Mouse (Mus musculus) neural tube, embryonic 15.5 days (tissue): ENCODE measurements around the gene Plagl1. TPM values are rescaled to one million over a fixed set of nuclear protein-coding genes. Genes with fewer than 3 reads are reported as not detected.

ENCODE experiments used
- ATAC-seq: fragments of 200-750 bp; cut with Nextera tagmentation; 2 replicates; pipeline ENCODE4 v1.8.0; 2017; ENCODE audit warnings: mild to moderate bottlenecking, moderate TSS enrichment, moderate library complexity; ENCODE audit not compliant: low FRiP score
- H3K27ac ChIP-seq: fragments of 300-500 bp; sonication (generic); replicated peaks from 2 replicates; pipeline ENCODE4 v1.5.1; 2015; ENCODE audit warnings: mild to moderate bottlenecking, inconsistent platforms
- H3K27me3 ChIP-seq: fragments of 300-500 bp; sonication (generic); replicated peaks from 2 replicates; pipeline ENCODE4 v1.6.1; 2015; ENCODE audit warnings: inconsistent platforms
- H3K36me3 ChIP-seq: fragments of 300-500 bp; sonication (generic); 2 replicates; pipeline ENCODE4 v1.6.1; 2015; ENCODE audit warnings: inconsistent platforms
- H3K4me1 ChIP-seq: fragments of 300-500 bp; sonication (generic); 2 replicates; pipeline ENCODE4 v1.6.1; 2015; ENCODE audit warnings: inconsistent platforms
- H3K4me2 ChIP-seq: fragments of 300-500 bp; sonication (generic); 2 replicates; pipeline ENCODE4 v1.6.1; 2015; ENCODE audit warnings: inconsistent platforms, mild to moderate bottlenecking, moderate library complexity
- H3K4me3 ChIP-seq: fragments of 300-500 bp; sonication (generic); replicated peaks from 2 replicates; pipeline ENCODE4 v1.5.1; 2015; ENCODE audit warnings: mild to moderate bottlenecking, inconsistent platforms
- H3K9ac ChIP-seq: fragments of 300-500 bp; sonication (generic); replicated peaks from 2 replicates; pipeline ENCODE4 v1.6.1; 2015; ENCODE audit warnings: mild to moderate bottlenecking, inconsistent platforms
- H3K9me3 ChIP-seq: fragments of 300-500 bp; sonication (generic); replicated peaks from 2 replicates; pipeline ENCODE4 v1.6.1; 2016; ENCODE audit warnings: inconsistent platforms
- WGBS: fragments of 180-500 bp; shearing (Covaris S2); methylation state at CpG from one replicate; pipeline ENCODE4 v1.1.7; 2015; ENCODE audit warnings: mixed read lengths; 5-methylcytosine and 5-hydroxymethylcytosine counted together
- polyA plus RNA-seq: library from polyadenylated mRNA; unstranded; fragments of >200 nt; fragmentation: Nextera tagmentation; extraction: Ambion mirVana; gene quantifications from 2 replicates; pipeline ENCODE4 v1.2.1, GENCODE M21; 2015

Gene Plagl1
- polyA plus RNA-seq, 1 experiment from 2014 or later: 26.2 TPM

GRCm38 (mm10) chr10:13150435-13150834 is 90.1 kb downstream of the Plagl1 start:
- Histone ChIP-seq H3K9ac (no peak overlapping the region), H3K4me1 (no peaks in the 10 kb centered on the region), H3K4me3 (no peak overlapping the region), H3K4me2 (no peak overlapping the region), H3K27ac (no peak overlapping the region), H3K9me3 (no peaks in the 10 kb centered on the region), H3K27me3 (no peaks in the 10 kb centered on the region), H3K36me3 (no peaks in the 10 kb centered on the region)
- 70% methylated on average over 3 of the region's 3 CpGs for WGBS
- ATAC-seq: no peak

- Histone ChIP-seq H3K36me3 (no peaks in the 10 kb centered on the region), H3K4me1 (no peaks in the 10 kb centered on the region), H3K27ac (no peak overlapping the region), H3K4me3 (no peak overlapping the region), H3K4me2 (no peak overlapping the region), H3K9me3 (no peaks in the 10 kb centered on the region), H3K27me3 (no peaks in the 10 kb centered on the region), H3K9ac (no peak overlapping the region)
- no peak for ATAC-seq
- WGBS: 81% methylated on average over 5 of the region's 5 CpGs
These were observed 91.0 kb downstream of the Plagl1 start for GRCm38 (mm10) chr10:13151353-13151752.

- H3K9me3 ChIP-seq: no peaks in the 10 kb centered on the region
- no peak overlapping the region for H3K4me3 ChIP-seq
- ATAC-seq: no peak
These were observed 92.6 kb downstream of the Plagl1 start for GRCm38 (mm10) chr10:13152811-13153364.

GRCm38 (mm10) chr10:13155377-13155776 is 95.1 kb downstream of the Plagl1 start:
- ATAC-seq: no peak
- Histone ChIP-seq H3K4me3 (no peak overlapping the region), H3K9ac (no peak overlapping the region), H3K27me3 (no peaks in the 10 kb centered on the region), H3K27ac (no peak overlapping the region), H3K4me1 (no peaks in the 10 kb centered on the region), H3K36me3 (no peaks in the 10 kb centered on the region), H3K9me3 (no peaks in the 10 kb centered on the region), H3K4me2 (no peak overlapping the region)
- 79% methylated on average over 5 of the region's 5 CpGs for WGBS

More at GRCm38 (mm10) chr10:13152811-13153364, 92.6 kb downstream of the Plagl1 start:
- Histone ChIP-seq H3K27ac (no peak overlapping the region), H3K4me2 (no peak overlapping the region), H3K4me1 (no peaks in the 10 kb centered on the region), H3K27me3 (no peaks in the 10 kb centered on the region), H3K9ac (no peak overlapping the region), H3K36me3 (no peaks in the 10 kb centered on the region)
- WGBS: 81% methylated on average over 4 of the region's 4 CpGs

- H3K9ac ChIP-seq: no peak overlapping the region
- 93% methylated on average over 4 of the region's 4 CpGs for WGBS
- no peaks in the 10 kb centered on the region for H3K4me1 ChIP-seq
- ATAC-seq: no peak
- H3K4me3 ChIP-seq: no peak overlapping the region
- H3K4me2 ChIP-seq: no peak overlapping the region
- H3K36me3 ChIP-seq: no peaks in the 10 kb centered on the region
- no peaks in the 10 kb centered on the region for H3K9me3 ChIP-seq
- H3K27me3 ChIP-seq: no peaks in the 10 kb centered on the region
- no peak overlapping the region for H3K27ac ChIP-seq
These were observed 100.6 kb downstream of the Plagl1 start for GRCm38 (mm10) chr10:13160913-13161312.

GRCm38 (mm10) chr10:13162031-13162430 is 101.7 kb downstream of the Plagl1 start:
- ATAC-seq: no peak
- H3K4me1 ChIP-seq: no peaks in the 10 kb centered on the region
- H3K4me3 ChIP-seq: no peak overlapping the region
- no peak overlapping the region for H3K9ac ChIP-seq
- 83% methylated on average over 4 of the region's 4 CpGs for WGBS
- H3K27ac ChIP-seq: no peak overlapping the region
- no peaks in the 10 kb centered on the region for H3K9me3 ChIP-seq
- no peaks in the 10 kb centered on the region for H3K27me3 ChIP-seq
- no peaks in the 10 kb centered on the region for H3K36me3 ChIP-seq
- no peak overlapping the region for H3K4me2 ChIP-seq

GRCm38 (mm10) chr10:13168461-13168860 is 108.2 kb downstream of the Plagl1 start:
- Histone ChIP-seq H3K36me3 (no peaks in the 10 kb centered on the region), H3K9me3 (no peaks in the 10 kb centered on the region), H3K4me1 (peaks cover 3% of the 10 kb centered on the region; the same call in 1 of the 2 replicates), H3K4me3 (no peak overlapping the region), H3K27me3 (no peaks in the 10 kb centered on the region), H3K9ac (no peak overlapping the region), H3K27ac (no peak overlapping the region), H3K4me2 (no peak overlapping the region)
- 92% methylated on average over 5 of the region's 5 CpGs for WGBS
- no peak for ATAC-seq

- 44% methylated on average over 12 of the region's 12 CpGs for WGBS
- H3K9me3 ChIP-seq: no peaks in the 10 kb centered on the region
- no peaks in the 10 kb centered on the region for H3K36me3 ChIP-seq
These were observed 110.6 kb downstream of the Plagl1 start for GRCm38 (mm10) chr10:13170739-13171448.

GRCm38 (mm10) chr10:13171461-13171860 is 111.2 kb downstream of the Plagl1 start:
- Histone ChIP-seq H3K4me1 (peaks cover 3% of the 10 kb centered on the region; the same call in 1 of the 2 replicates), H3K4me2 (no peak overlapping the region), H3K9me3 (no peaks in the 10 kb centered on the region), H3K4me3 (no peak overlapping the region), H3K9ac (no peak overlapping the region), H3K36me3 (no peaks in the 10 kb centered on the region), H3K27ac (no peak overlapping the region; the same call in 1 of the 2 replicates), H3K27me3 (no peaks in the 10 kb centered on the region)
- WGBS: 64% methylated on average over 2 of the region's 2 CpGs
- ATAC-seq: peak; percentile 32

More at GRCm38 (mm10) chr10:13170739-13171448, 110.6 kb downstream of the Plagl1 start:
- no peak overlapping the region for H3K4me3 ChIP-seq
- peak; percentile 79 for ATAC-seq
- H3K27ac ChIP-seq: no peak overlapping the region; the same call in 1 of the 2 replicates
- H3K4me2 ChIP-seq: no peak overlapping the region
- no peaks in the 10 kb centered on the region for H3K27me3 ChIP-seq
- H3K4me1 ChIP-seq: peaks cover 3% of the 10 kb centered on the region; the same call in 1 of the 2 replicates
- H3K9ac ChIP-seq: no peak overlapping the region

- WGBS: 54% methylated on average over 10 of the region's 10 CpGs
- Histone ChIP-seq H3K9ac (no peak overlapping the region), H3K4me3 (no peak overlapping the region), H3K36me3 (peaks cover 11% of the 10 kb centered on the region), H3K4me2 (no peak overlapping the region), H3K9me3 (no peaks in the 10 kb centered on the region), H3K4me1 (peaks cover 3% of the 10 kb centered on the region; the same call in 1 of the 2 replicates), H3K27me3 (no peaks in the 10 kb centered on the region), H3K27ac (no peak overlapping the region)
- ATAC-seq: no peak
These were observed 112.5 kb downstream of the Plagl1 start for GRCm38 (mm10) chr10:13172798-13173221.

GRCm38 (mm10) chr10:13175866-13176265 is 115.6 kb downstream of the Plagl1 start:
- Histone ChIP-seq H3K27me3 (no peaks in the 10 kb centered on the region), H3K27ac (no peak overlapping the region), H3K9ac (no peak overlapping the region), H3K9me3 (no peaks in the 10 kb centered on the region), H3K4me1 (peaks cover 3% of the 10 kb centered on the region; the same call in 1 of the 2 replicates), H3K4me3 (no peak overlapping the region), H3K4me2 (no peak overlapping the region), H3K36me3 (peaks cover 39% of the 10 kb centered on the region)
- 90% methylated on average over 7 of the region's 7 CpGs for WGBS
- no peak for ATAC-seq

- Histone ChIP-seq H3K9me3 (no peaks in the 10 kb centered on the region), H3K4me2 (no peak within 1 kb of the TSS), H3K4me1 (no peaks in the 10 kb centered on the region), H3K27me3 (no peaks in the 10 kb centered on the region), H3K36me3 (peaks cover 56% of the 10 kb centered on the region), H3K9ac (no peak within 1 kb of the TSS), H3K4me3 (no peak within 1 kb of the TSS), H3K27ac (no peak within 1 kb of the TSS)
- no peak for ATAC-seq
- 66% methylated on average over 7 of the region's 7 CpGs for whole genome bisulfite sequencing
These were observed 117.8 kb downstream of the Plagl1 start, which contains the start of gene Zc2hc1b for GRCm38 (mm10) chr10:13177973-13178624. Zc2hc1b (minus strand) TSS chr10:13178023.
